Mouse (Mus musculus) megakaryocyte, embryonic 14.5 days (primary cell): ENCODE results near the gene Fam84b.

Experiments
- FLI1 ChIP-seq: IDR thresholded peaks from 2 replicates; pipeline ENCODE4 v1.6.1; 2012; ENCODE audit warnings: low read length, inconsistent platforms, mixed read lengths
- GATA1 ChIP-seq: IDR thresholded peaks from 3 replicates; pipeline ENCODE4 v1.6.1; 2012; ENCODE audit warnings: mixed read lengths, low read length, inconsistent platforms, borderline replicate concordance

DNA sequence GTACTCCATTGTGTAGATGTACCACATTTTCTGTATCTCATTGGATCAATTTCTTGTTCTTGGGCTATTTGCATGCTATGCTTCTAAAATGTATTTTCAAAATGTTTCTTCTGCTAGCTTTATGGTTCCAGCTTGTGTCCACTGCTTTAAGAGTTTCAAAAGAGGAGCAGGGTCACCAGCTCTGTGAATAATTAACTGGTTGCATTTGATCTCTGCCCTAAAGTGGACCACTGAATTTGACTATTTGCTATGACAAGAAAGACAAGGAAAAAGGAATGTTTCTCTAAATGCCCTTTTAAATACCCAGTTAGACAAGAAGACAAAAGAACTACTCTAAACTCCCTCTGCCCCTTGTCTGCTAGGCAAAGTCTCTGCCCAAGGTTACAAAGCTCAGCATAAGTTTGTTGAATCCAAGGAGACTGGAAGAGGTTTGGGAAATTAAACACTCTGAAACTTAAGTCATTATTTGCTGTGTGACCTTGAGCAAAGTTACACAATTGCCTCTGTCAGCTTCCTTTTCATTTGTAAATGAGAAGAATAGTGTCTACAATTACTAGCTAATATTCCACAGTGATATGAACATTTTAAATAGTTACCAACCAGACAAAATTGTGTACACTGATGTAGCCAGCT is 60.4 kb downstream of the Fam84b start:
- no peak for TF ChIP-seq FLI1
- no peak for TF ChIP-seq GATA1
